Mouse (Mus musculus) mesoderm, embryonic 11.5 days (tissue): Measurements from ENCODE around the gene Hpse2.

ENCODE experiments used
- DNase-seq: peaks from one replicate; pipeline ENCODE4 v3.0.0-alpha.2; 2012; ENCODE audit warnings: low read depth, low spot score

The Hpse2 gene

GRCm38 (mm10) chr19:42737753-42738152 is 650.4 kb downstream of the Hpse2 start:
- no peak for DNase-seq
